Mouse (Mus musculus) ES-E14 (cell line): ENCODE data around the gene Themis3. TPM values are rescaled to one million over a fixed set of nuclear protein-coding genes. Genes with fewer than 3 reads are reported as not detected.

Experiments used
- DNase-seq: peaks from one replicate; pipeline ENCODE4 v3.0.0-alpha.2; 2013; ENCODE audit warnings: low read depth, low spot score
- H3K27ac ChIP-seq: 2 replicates; pipeline ENCODE4 v1.5.1; 2012; ENCODE audit warnings: low read depth, mild to moderate bottlenecking, low read length, moderate library complexity, mixed read lengths; ENCODE audit not compliant: poor library complexity, insufficient read depth, severe bottlenecking
- H3K36me3 ChIP-seq: 2 replicates; pipeline ENCODE4 v1.6.1; 2012; ENCODE audit warnings: mild to moderate bottlenecking, low read length, moderate library complexity, mixed read lengths; ENCODE audit not compliant: control insufficient read depth, poor library complexity, insufficient read depth, severe bottlenecking
- H3K4me1 ChIP-seq, 2 experiments: fragments of 150-350 bp in 1 of 2; sonication (generic) in 1 of 2; 2 replicates each; pipeline ENCODE4 v1.6.1; 2012; ENCODE audit warnings: low read length in 2 of 2, mild to moderate bottlenecking in 1 of 2, mixed read lengths in 1 of 2; ENCODE audit not compliant: control insufficient read depth in 2 of 2, insufficient read depth in 2 of 2, poor library complexity in 1 of 2
- H3K4me3 ChIP-seq, 2 experiments: fragments of 150-350 bp in 1 of 2; sonication (generic) in 1 of 2; 2 replicates each; pipeline ENCODE4 v1.5.1; 2012; ENCODE audit warnings: low read length in 2 of 2, low read depth in 1 of 2, mild to moderate bottlenecking in 1 of 2, mixed read lengths in 1 of 2; ENCODE audit not compliant: insufficient read depth in 1 of 2, poor library complexity in 1 of 2, severe bottlenecking in 1 of 2
- H3K9ac ChIP-seq: 2 replicates; pipeline ENCODE4 v1.6.1; 2012; ENCODE audit warnings: low read depth, mild to moderate bottlenecking, low read length, mixed read lengths; ENCODE audit not compliant: poor library complexity, insufficient read depth, severe bottlenecking
- H3K9me3 ChIP-seq: fragments of 150-350 bp; sonication (generic); 2 replicates; pipeline ENCODE4 v1.6.1; 2012; ENCODE audit warnings: low read depth, mild to moderate bottlenecking, low read length; ENCODE audit not compliant: control insufficient read depth, insufficient read depth
- CHD2 ChIP-seq: IDR thresholded peaks from 2 replicates; pipeline ENCODE4 v1.6.1; 2014; ENCODE audit warnings: mild to moderate bottlenecking, low read depth, low read length, inconsistent platforms
- HCFC1 ChIP-seq: IDR thresholded peaks from 2 replicates; pipeline ENCODE4 v1.6.1; 2012; ENCODE audit warnings: low read length, inconsistent platforms, borderline replicate concordance; ENCODE audit not compliant: insufficient read depth
- MAFK ChIP-seq: IDR thresholded peaks from 2 replicates; pipeline ENCODE4 v1.6.1; 2014; ENCODE audit warnings: mild to moderate bottlenecking, low read depth, low read length, inconsistent platforms; ENCODE audit not compliant: insufficient read depth
- ZC3H11A ChIP-seq: IDR thresholded peaks from 2 replicates; pipeline ENCODE4 v1.6.1; 2012; ENCODE audit warnings: low read depth, mild to moderate bottlenecking, inconsistent platforms, low read length, borderline replicate concordance
- ZNF384 ChIP-seq: IDR thresholded peaks from 2 replicates; pipeline ENCODE4 v1.6.1; 2012; ENCODE audit warnings: low read depth, low read length, inconsistent platforms
- in situ Hi-C, 2 experiments: fragments of 600-800 bp; cut with MboI; formaldehyde crosslinking; loops; one replicate each; pipeline ENCODE4 v1.15.1; 2025; ENCODE audit warnings: low sequenced_read_pairs in 2 of 2, inconsistent platforms in 1 of 2; ENCODE audit not compliant: unreplicated experiment in 2 of 2
- total RNA-seq: library from RNA; depleted of rRNA; stranded (reverse); fragments of 300-350 nt; gene quantifications from 2 replicates; pipeline ENCODE4 v1.2.3, GENCODE M21; 2012

Gene Themis3
- total RNA-seq, 1 experiment: 0.13 TPM

GRCm38 (mm10) chr17:66590353-66591075 lies 3.9 kb downstream of the Themis3 start:
- DNase-seq: no peak
- no peaks in the 10 kb centered on the region for H3K36me3 ChIP-seq
- no peak overlapping the region for H3K4me3 ChIP-seq
- in situ Hi-C loops: no loop called here
- H3K9ac ChIP-seq: no peak overlapping the region
- H3K27ac ChIP-seq: no peak overlapping the region
- H3K4me1 ChIP-seq: no peaks in the 10 kb centered on the region
- no peaks in the 10 kb centered on the region for H3K9me3 ChIP-seq
- no peak for TF ChIP-seq ZNF384
- TF ChIP-seq CHD2: no peak
- no peak for TF ChIP-seq HCFC1
- no peak for TF ChIP-seq ZC3H11A

- Histone ChIP-seq H3K4me3 (no peak overlapping the region), H3K9me3 (no peaks in the 10 kb centered on the region), H3K27ac (no peak overlapping the region), H3K36me3 (no peaks in the 10 kb centered on the region), H3K4me1 (no peaks in the 10 kb centered on the region), H3K9ac (no peak overlapping the region)
- DNase-seq: no peak
- in situ Hi-C loops: no loop called here
- no peak for TF ChIP-seq HCFC1
These were observed 4.6 kb downstream of the Themis3 start for GRCm38 (mm10) chr17:66589864-66590263.

- no peak overlapping the region for H3K9ac ChIP-seq
- no peak overlapping the region for H3K27ac ChIP-seq
- no peaks in the 10 kb centered on the region for H3K36me3 ChIP-seq
- in situ Hi-C loops: no loop called here
- TF ChIP-seq ZNF384: no peak
- TF ChIP-seq ZC3H11A: no peak
- no peak for TF ChIP-seq MAFK
- no peak for TF ChIP-seq HCFC1
- TF ChIP-seq CHD2: no peak
- H3K9me3 ChIP-seq: no peaks in the 10 kb centered on the region
- H3K4me3 ChIP-seq: no peak overlapping the region
- no peaks in the 10 kb centered on the region for H3K4me1 ChIP-seq
- DNase-seq: no peak
These were observed 7.7 kb downstream of the Themis3 start for GRCm38 (mm10) chr17:66586741-66587140.

GRCm38 (mm10) chr17:66586078-66586477 lies 8.3 kb downstream of the Themis3 start:
- no peak overlapping the region for H3K4me3 ChIP-seq
- no peaks in the 10 kb centered on the region for H3K4me1 ChIP-seq
- H3K9ac ChIP-seq: no peak overlapping the region
- no peaks in the 10 kb centered on the region for H3K9me3 ChIP-seq
- no peak for DNase-seq
- in situ Hi-C loops: no loop called here
- no peaks in the 10 kb centered on the region for H3K36me3 ChIP-seq
- TF ChIP-seq MAFK (no peak), ZNF384 (no peak), CHD2 (no peak), HCFC1 (no peak), ZC3H11A (no peak)
- no peak overlapping the region for H3K27ac ChIP-seq

DNA sequence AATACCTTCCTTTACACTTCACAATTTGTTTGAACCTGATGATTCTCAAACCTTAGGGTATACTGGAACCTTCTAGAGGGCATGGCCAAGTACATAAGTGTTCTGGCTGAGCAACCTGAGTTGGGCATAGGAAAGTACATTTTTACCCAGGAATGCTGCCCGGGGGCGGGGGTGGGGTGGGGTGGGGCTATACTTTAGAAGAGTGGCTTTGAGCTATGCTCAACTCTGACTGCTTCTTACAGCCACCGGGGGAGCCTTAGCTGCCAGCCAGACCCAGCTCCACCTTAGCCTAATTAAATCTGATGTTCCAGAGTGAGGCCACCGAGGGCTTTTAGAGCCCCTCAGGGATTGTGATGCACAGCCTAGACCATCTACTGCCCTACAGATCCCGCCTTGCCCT lies 13.4 kb downstream of the Themis3 start:
- Histone ChIP-seq H3K4me3 (no peak overlapping the region), H3K27ac (no peak overlapping the region), H3K9me3 (no peaks in the 10 kb centered on the region), H3K4me1 (no peaks in the 10 kb centered on the region), H3K36me3 (no peaks in the 10 kb centered on the region), H3K9ac (no peak overlapping the region)
- DNase-seq: no peak
- in situ Hi-C loops: no loop called here
- TF ChIP-seq ZC3H11A (no peak), HCFC1 (no peak), ZNF384 (no peak), CHD2 (no peak), MAFK (no peak)
